Mouse (Mus musculus) T-helper 2 cell (primary cell): ENCODE measurements around the gene L1cam.

Experiments
- in situ Hi-C: fragments of 300-600 bp; cut with MboI, MseI; formaldehyde crosslinking; loops from one replicate; pipeline ENCODE4 v1.15.1; 2025; ENCODE audit warnings: high pct_unique_total_duplicates

L1cam gene

DNA sequence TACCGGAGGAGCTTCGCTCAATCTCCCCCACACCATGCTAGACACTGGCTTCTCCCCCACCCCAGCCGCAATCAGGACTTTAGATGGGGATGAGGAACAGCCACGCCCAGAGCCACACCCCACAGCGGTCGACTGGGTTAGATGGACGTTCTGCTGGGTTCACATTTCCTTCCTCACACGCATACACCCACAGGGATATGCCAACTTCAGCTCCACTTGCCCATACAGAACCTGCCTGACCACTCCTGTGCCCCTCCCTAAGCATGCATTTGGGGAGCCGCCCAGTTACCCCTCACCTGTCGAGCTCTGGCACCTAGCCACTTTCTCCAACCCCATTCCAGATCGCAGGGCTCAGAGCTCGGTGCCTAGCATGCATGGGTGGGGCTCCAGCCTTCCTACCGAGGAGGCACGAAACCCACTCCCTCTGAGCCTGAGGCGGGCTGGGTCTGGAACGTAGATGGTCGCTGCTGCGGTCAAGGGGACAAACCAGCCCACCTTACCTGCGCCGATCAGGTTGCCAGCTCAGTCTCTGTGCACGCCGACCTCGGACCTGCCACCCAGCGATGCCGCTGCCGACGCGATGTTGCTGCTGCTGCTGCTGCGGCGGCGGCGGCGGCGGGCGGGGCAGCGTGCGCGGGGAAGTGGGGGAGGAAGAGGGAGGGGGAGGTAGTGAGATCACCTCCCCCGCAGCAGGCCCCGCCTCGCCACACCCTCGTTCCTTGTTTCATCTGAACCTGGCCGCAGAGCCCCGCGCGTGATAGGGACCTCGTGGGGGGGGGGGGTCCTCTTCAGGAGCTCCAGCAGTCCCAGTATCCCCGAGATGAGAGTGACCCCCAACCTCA lies 15.5 kb downstream of the L1cam start:
- in situ Hi-C loops, result no loop called here

DNA sequence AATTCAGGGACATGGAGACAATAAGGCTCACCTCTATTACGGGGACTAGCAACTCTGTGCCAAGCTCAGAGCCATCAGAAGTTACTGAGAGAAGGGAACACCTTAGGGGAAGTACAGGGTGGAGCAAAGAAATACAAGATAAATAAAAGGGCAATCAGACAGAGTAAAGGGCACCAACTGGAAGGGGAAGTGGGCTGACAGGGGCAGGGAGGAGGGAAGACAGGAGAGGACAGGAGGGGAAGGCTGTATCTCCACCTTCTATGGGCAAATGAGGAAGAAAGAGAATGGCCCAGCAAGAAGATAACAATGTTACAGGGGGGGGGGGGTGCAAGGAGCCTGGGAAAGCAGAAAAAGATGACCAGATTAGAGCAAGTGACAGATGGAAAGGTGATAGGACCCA lies 18.9 kb downstream of the L1cam start:
- in situ Hi-C loops, result no loop called here

DNA sequence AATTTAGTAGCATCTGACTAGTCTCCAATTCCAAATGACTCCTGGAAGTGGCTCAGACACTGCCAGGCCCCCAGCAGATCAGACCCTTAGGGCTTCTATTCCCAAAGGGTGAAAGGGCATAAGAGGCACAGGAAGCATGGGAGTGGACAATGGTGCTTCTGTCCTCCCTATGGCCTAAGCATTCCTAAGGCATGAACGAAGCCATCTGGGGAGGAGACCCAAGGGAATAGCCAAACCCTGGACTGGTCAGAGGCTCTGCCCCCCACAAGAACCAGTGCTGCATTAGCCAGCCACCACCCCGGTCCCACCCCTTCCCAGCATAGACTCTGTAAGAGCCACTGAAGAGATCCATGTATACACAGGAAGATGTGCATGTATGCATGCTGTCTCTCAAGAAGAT lies 20.0 kb downstream of the L1cam start:
- in situ Hi-C loops, result no loop called here

DNA sequence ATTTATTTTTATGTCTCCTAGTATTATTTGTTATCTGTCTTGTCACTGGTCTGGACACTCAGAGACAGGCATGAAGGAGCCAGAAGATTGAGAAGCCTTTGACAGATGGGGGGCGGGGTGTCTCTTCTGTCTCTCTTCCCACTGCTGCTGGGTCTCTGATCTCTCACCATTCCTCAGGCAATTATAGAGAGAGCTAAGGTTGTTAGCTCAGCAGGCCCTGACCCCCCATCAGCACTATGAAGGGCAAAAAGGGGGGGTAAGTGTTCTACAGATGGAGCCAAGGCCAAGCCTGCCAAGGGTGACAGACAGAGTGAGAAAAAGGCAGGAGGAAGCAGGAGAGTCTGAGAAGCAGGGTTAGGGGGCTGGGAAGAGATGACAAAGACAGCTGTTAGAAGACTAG lies 23.9 kb downstream of the L1cam start:
- in situ Hi-C loops, result no loop called here

DNA sequence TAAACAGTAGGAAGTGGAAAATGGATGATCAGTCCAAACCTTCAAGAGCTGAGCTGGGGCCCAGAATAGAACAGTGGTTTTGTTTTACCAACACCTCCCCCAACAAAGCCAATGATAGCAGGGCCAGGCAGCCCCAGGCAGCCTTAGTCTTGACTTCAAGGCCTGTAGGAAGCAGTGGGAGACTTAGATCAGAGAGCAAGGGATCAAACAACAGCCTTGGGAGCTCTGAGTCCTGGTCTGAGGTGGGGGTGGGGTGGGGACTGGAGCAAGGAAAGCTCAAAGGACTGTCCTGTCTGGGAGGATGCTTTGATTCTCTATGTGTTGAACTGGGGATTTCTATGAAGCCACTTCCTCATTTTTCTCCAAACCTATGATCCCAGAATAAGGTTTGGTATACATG lies 24.4 kb downstream of the L1cam start:
- in situ Hi-C loops, result no loop called here

DNA sequence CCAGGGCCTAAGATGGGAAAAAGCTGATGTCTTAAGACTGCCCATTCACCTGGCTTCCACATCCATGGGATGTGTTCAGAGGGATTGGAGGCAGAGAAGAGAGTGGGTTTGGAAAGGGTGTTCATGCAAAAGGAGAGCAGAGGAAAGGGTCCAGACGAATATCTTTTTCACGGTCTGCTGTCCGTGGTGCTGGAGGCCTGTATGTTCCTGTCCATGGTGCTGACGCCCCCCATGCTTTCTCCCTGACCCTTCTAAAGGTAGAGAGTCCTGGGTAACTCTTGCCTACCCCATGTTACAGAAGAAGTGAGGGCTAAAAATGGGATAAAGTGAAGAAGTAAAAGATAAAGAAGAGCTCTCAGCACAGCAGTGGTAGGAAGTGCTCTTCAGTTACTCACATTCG lies 26.6 kb downstream of the L1cam start:
- in situ Hi-C loops, result no loop called here

DNA sequence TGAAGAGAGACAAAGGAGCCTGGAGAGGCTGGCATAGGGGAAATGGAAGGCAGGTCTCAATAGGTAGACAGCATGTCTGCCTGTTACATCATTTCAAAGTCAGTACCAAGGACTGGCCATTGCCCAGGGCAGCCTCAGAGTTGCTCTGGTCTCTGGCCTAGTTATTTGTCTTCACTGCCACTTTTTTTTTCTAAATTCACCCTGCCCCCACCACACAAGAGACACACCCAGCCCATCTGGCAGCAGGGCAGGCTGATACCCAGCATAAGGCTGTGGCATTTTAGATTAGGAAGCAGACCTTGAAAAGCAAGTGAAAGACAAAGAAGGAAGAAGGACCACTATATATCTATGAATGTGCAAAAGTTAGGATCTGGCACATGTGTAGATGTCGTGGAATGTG lies 28.1 kb downstream of the L1cam start:
- in situ Hi-C loops, result no loop called here

DNA sequence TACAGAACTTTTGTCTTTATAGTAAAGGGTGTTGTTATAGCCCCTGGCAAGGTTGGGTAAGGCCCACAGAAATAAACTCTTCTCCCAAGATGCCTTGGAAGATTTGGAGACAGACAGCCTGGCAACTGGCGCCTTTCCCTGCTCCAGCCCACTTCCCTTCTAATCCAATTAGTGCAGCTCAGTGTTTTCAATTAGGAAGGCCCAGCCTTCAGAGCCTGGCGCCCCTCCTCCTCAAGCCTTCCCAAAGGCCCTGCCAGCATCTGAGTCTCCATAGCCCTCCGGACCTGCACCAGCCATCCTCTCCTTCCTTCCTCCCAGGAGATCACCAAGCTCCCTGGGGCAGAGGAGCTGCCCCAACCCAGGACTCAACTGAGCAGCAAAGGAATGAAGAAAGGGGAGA lies 28.6 kb downstream of the L1cam start:
- in situ Hi-C loops, result no loop called here

DNA sequence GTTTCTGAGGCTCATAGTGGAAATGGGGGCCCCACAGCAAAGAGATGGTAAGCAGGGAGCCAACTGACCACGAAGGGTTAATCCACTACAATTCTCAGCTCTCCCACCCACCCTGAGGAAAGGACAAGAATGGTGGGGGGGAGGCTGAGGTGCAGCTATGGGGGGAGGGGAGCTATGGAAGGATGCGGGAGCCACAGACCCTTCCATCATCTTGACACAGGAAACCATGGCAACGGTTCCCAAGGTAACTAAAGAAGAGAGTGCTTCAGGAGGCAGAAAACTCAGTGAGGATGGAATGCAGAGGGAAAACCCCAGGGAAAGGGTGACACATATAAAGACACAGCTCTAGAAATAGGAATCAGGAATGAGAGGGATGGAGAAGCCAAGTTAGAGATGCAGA lies 31.2 kb downstream of the L1cam start:
- in situ Hi-C loops, result no loop called here

DNA sequence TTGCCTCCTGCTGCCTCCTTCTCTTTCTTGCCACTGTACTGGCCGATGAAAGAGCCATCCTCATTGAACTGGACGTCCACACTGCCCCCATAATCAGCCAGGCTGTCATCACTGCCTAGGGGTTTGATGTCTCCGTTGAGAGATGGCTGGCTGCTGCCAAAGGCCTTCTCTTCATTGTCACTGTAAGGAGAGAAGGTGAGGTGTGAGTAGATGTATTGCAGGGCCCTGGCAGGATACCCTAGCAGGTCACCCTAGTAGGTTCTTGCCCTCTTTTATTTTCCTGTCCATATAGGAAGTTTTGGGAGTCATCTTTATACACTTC lies 40.9 kb downstream of the L1cam start:
- in situ Hi-C loops, result no loop called here

DNA sequence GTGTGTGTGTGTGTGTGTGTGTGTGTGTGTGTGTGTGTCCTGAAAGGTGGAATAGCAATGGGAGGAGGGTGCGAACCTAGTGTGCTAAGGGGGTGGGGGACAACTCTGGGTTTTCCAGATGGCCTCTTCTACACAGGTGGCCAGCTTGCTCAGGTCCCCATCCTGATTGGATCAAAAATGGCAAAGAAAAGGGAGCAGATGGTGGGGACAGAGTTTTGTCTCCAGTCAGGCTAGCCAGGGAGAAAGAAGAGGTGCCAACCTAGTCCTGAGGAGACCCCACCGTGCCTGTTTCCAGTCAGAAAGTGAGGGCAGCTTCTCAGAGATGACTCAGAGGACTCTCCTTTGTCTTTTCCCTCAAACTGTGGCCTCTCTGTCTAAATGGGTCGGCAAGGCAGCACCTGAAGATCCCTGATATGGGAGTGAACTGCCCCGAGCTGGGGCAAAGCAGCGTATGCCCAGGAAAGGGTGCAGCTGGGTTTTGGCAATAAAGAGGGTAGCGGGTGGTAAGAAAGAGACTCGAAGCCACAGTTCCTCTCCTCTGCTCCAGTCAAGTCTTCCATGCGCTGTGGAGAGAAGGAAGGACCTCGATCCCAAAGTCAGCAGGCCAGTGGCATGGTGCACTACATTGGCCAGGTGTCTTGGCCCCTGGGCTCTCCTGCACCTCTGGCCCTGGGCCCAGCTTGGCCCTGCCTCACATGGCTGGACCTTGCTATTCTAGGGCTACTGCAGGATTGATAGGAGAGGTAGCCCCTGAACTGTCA lies 41.4 kb downstream of the L1cam start:
- in situ Hi-C loops, result no loop called here

DNA sequence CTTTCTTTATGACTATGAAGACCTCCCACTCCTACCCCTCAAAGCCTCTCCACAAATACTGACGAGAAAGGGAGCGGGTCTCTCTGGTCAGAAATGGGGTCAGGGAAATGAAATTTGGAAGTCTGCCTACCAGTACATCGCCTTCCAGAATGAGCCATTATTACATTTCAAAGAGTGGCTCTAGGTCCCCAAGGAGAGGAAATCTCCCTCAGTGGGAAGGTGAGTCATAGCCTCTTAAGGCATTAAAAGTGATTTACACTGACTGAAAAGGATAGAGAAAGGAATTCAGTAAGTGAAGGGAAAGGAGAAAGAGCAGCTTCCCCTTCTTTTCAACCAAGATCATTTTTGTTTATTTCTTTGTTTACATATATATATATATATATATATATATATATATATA lies 59.2 kb downstream of the L1cam start:
- in situ Hi-C loops, result no loop called here

DNA sequence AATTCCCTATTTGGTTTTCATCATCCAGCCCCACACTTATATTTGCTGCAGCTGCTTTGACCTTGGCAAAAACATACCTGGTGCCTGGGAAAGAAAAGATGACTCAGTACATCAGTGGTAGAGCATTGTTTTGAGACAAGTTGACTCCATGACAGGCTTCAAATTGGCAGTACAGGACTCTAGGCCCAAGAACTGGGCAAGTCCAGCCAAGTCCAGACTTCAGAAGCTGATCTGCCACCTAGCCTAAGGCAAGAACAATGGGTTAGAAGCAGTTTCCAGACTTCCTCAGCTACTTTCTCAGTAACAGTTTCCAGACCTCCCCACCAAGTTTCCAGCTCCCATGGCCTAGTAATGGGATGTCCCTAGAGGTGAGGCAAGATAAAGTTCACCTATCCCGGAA lies 60.2 kb downstream of the L1cam start:
- in situ Hi-C loops, result no loop called here

DNA sequence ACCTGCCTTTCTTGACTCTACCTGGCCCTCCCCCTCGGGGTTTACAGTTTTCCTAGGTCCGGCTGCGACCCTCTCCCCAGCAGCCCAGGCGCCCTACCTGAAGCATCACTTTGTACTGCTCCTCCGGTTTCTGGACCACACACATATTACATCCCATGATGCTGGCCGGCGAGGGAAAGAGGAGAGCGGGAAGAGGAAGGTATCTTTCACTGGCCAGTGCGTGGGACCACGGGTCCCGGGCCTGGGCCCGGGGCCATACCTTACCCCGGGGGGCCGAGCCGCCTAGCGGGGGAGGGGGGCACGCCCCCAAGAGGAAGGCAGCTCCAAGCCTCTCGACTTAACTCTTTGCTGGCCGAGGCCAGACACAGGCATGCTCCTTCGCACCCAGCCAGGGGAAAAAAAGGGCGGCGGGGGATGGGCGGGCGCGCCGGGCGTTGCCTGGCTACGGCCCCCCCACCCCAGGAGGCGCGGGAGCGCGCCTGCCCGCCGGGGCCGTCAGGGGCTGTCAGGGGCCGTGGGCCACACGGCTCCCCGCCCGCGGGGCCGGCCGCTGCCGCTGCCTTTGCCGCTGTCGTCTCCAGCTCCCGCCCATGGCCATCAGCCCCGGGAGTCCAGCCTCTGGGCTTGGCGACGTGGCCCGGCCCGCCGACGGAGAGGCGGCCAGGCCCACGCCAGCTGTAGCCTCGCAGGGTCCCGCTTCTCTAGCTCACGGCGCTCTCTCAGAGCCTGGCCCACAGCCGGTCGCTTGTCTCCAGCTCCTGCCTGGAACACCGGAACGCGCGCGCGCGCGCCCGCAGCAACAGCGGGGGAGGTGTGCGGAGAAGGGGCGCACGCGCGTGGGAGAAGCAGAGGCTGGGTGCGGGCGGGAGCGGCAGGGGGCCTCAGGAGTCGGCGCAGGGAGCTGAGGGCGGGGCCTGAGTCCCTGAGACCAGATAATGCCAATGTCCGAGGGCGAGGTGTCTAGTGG lies 71.4 kb downstream of the L1cam start, which contains the start of gene Pdzd4:
TSS of gene Pdzd4 (minus strand) at position 785 of the 967 bp plus-strand sequence.
- in situ Hi-C loops, result no loop called here

DNA sequence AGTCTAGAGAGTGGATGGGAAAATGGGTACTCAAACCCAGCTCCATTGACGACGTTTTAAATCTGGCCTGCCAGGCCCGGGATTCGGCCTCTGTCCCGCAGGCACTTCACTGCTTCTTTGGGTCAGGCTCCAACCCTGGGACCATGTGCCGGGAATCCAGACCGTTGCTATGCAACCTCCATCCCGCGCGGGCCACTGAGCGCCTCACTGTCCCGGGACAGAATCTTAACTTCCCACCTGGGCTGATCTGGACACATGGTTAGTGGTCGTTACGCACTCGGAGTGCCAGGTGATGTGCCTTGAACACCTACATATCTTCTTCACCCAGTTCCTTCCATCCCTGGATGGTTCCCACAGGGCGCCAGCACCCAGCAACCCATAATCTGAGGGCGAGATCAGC lies 72.2 kb downstream of the L1cam start:
- in situ Hi-C loops, result no loop called here

DNA sequence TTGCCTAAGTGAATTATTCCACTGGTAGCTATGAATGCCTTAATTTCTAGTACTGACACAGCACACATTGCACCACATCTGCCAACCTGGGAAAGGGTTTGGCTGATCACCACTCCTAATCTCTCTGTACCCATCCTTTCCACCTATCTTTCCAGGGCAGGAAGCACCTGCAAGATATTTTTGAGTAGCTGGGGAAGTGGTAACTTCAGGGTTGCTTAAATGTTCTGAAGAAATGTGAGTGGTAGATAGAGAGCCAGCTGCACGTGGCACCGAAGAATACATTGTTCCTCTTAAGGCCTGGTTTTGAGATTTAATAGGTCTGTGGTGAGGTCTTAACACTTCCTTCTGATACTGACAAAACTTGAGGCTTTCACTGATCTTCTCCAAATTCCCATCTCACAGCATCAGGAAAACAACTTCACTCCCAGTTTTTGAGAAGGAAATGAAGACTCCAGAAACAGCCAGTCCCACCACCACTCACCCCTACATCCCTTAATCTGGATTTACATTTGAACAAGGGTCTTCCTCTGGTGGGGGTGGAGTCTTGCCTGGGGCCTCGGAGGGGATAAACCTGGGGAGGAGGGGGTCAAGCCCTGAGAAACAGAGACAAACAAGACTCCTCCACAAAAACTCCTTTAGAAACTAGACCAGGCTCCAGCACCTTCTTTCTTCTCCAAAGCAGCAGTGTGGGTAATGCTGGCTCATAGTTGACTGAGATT lies 79.2 kb downstream of the L1cam start:
- in situ Hi-C loops, result no loop called here

DNA sequence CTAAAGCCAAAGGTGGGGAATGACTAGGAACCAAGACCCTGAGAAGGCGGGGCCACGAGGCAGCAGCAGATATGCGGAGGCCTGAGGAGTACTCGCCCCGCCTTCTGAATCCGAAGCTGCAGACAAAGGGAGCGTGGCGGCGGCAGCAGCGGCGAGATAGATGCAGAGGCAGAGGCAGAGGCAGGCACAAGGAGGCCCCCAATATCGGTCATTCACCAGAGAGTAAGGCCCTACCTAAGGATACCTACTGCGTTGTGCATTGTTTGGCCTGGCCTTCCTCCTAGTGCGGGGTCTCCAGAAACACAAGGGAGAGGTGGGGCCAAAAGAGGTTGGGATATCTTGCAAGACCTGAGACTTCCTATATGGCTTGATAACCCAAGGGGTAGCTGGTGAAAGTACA lies 80.8 kb downstream of the L1cam start:
- in situ Hi-C loops, result no loop called here

DNA sequence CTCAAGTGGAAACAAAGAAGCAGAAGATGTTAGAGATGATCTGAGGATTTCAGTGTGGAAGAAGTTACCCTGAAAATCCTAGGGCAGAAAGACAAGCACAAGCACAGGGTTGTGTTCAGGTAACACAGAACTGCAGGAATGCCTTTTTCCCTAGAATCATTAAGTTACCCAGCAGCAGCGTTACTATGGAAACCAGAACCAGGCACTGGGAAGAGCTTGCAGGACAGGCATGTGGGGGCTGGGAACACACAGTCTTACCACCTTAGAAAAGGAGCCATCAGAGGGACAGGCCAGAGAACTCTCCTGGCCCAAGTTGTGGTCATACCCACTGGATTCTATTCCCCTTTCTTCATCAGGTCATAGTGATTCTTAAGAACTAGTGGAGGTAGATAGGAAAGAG lies 90.1 kb downstream of the L1cam start:
- in situ Hi-C loops, result no loop called here
